Mouse (Mus musculus) midbrain, embryonic 13.5 days (tissue): ENCODE results near the gene Fam183b. TPM values are rescaled to one million over a fixed set of nuclear protein-coding genes. Genes with fewer than 3 reads are reported as not detected.
A peak's percentile ranks its signal among the peaks of the same experiment; 100 is the strongest.

ENCODE experiments used
- ATAC-seq: fragments of 200-750 bp; cut with Nextera tagmentation; 2 replicates; pipeline ENCODE4 v1.8.0; 2017; ENCODE audit warnings: mild to moderate bottlenecking, moderate TSS enrichment, moderate library complexity
- H3K27ac ChIP-seq: fragments of 300-500 bp; sonication (generic); 2 replicates; pipeline ENCODE4 v1.5.1; 2015; ENCODE audit warnings: inconsistent platforms, mild to moderate bottlenecking, moderate library complexity
- H3K27me3 ChIP-seq: fragments of 300-500 bp; sonication (generic); 2 replicates; pipeline ENCODE4 v1.6.1; 2015; ENCODE audit warnings: mild to moderate bottlenecking, inconsistent platforms
- H3K36me3 ChIP-seq: fragments of 300-500 bp; sonication (generic); 2 replicates; pipeline ENCODE4 v1.6.1; 2015; ENCODE audit warnings: mild to moderate bottlenecking, inconsistent platforms
- H3K4me1 ChIP-seq: fragments of 300-500 bp; sonication (generic); replicated peaks from 2 replicates; pipeline ENCODE4 v1.6.1; 2015; ENCODE audit warnings: inconsistent platforms
- H3K4me2 ChIP-seq: fragments of 300-500 bp; sonication (generic); replicated peaks from 2 replicates; pipeline ENCODE4 v1.6.1; 2015; ENCODE audit warnings: moderate library complexity, mild to moderate bottlenecking, inconsistent platforms
- H3K4me3 ChIP-seq: fragments of 300-500 bp; sonication (generic); replicated peaks from 2 replicates; pipeline ENCODE4 v1.5.1; 2015; ENCODE audit warnings: mild to moderate bottlenecking, inconsistent platforms
- H3K9ac ChIP-seq: fragments of 300-500 bp; sonication (generic); replicated peaks from 2 replicates; pipeline ENCODE4 v1.6.1; 2015; ENCODE audit warnings: mild to moderate bottlenecking, inconsistent platforms
- H3K9me3 ChIP-seq: fragments of 300-500 bp; sonication (generic); 2 replicates; pipeline ENCODE4 v1.6.1; 2016; ENCODE audit warnings: mild to moderate bottlenecking, inconsistent platforms
- WGBS: fragments of 180-500 bp; shearing (Covaris S2); methylation state at CpG from one replicate; pipeline ENCODE4 v1.1.7; 2015; 5-methylcytosine and 5-hydroxymethylcytosine counted together
- polyA plus RNA-seq: library from polyadenylated mRNA; unstranded; fragments of >200 nt; fragmentation: Nextera tagmentation; extraction: Ambion mirVana; gene quantifications from 2 replicates; pipeline ENCODE4 v1.2.1, GENCODE M21; 2015

The Fam183b gene
- polyA plus RNA-seq, 1 experiment from 2014 or later, result 7.3 TPM

DNA sequence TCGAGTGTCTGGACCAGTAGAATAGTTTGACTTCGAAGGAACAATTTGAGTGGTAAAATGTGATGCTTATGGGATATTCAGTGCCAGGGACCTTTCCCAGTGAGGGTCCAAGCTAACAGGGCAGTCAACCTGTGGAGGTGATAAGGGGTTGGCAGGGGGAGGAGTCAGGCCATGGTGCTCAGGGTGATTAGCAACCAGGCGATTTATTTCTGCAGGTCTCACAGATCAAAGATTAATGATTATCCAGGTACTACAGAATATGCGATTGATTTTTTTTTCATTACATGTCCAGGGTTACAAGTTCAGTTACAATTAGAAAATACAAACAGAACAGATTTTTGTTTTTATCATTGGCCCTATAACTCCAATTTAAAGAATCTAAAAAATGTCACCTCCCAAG lies 2.1 kb upstream of the Fam183b start:
- ATAC-seq, result no peak
- 82% methylated on average over 4 of the region's 4 CpGs for WGBS

DNA sequence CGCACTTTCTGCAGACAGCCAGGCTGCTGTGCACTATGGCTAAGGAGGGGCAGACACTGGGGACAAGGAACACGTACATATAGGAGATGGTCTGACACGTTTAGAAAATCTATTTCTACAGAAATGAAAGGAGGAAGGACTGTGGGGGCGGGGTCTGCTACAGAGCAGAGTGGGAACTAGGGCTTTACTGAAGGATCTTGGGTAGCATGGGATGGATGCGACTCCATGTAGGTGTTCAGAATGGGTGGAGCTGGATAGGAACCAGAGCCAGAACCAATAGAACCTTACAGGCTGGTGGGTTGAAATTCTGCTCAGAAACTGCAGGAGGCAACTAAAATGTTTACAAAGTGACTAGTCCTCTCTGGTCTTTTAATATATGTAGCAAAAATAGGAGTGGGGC lies 2.0 kb downstream of the Fam183b start:
- H3K27me3 ChIP-seq, result no peaks in the 10 kb centered on the region
- no peaks in the 10 kb centered on the region for H3K36me3 ChIP-seq
- H3K9ac ChIP-seq, result no peak overlapping the region
- H3K4me3 ChIP-seq, result no peak overlapping the region
- H3K4me1 ChIP-seq, result peaks cover 14% of the 10 kb centered on the region
- ATAC-seq, result no peak
- no peak overlapping the region for H3K4me2 ChIP-seq
- 86% methylated on average over 5 of the region's 5 CpGs for WGBS
- H3K9me3 ChIP-seq, result no peaks in the 10 kb centered on the region
- no peak overlapping the region for H3K27ac ChIP-seq

More for the DNA sequence above, 2.1 kb upstream of the Fam183b start:
- no peaks in the 10 kb centered on the region for H3K27me3 ChIP-seq
- no peaks in the 10 kb centered on the region for H3K9me3 ChIP-seq
- H3K9ac ChIP-seq, result no peak overlapping the region
- no peak overlapping the region for H3K4me2 ChIP-seq
- peaks cover 14% of the 10 kb centered on the region for H3K4me1 ChIP-seq
- H3K4me3 ChIP-seq, result no peak overlapping the region
- no peak overlapping the region for H3K27ac ChIP-seq
- H3K36me3 ChIP-seq, result no peaks in the 10 kb centered on the region

DNA sequence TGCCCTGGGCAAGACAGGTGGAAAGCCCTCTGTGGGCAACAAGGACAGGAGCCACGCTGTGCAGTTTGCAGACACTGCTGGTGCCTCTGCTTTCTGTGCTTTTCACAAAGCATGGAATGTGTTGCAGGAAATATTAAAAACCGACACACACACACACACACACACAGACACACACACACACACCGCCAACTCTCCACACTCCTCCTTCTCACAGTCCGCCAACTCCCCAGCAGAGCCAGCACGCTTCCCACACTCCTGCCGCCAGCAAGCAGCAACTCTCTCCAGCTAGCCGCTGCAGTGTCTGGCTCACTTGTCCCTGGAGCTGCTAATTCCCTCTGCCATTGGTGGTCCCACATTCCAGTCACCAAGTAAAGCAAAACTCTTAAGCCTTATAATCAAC lies 4.9 kb downstream of the Fam183b start:
- 81% methylated on average over 7 of the region's 7 CpGs for WGBS
- H3K27me3 ChIP-seq, result no peaks in the 10 kb centered on the region
- no peak overlapping the region for H3K4me2 ChIP-seq
- no peak overlapping the region for H3K4me3 ChIP-seq
- no peak overlapping the region for H3K27ac ChIP-seq
- H3K36me3 ChIP-seq, result no peaks in the 10 kb centered on the region
- no peak overlapping the region for H3K9ac ChIP-seq
- H3K9me3 ChIP-seq, result no peaks in the 10 kb centered on the region
- no peak for ATAC-seq
- peaks cover 8% of the 10 kb centered on the region for H3K4me1 ChIP-seq

DNA sequence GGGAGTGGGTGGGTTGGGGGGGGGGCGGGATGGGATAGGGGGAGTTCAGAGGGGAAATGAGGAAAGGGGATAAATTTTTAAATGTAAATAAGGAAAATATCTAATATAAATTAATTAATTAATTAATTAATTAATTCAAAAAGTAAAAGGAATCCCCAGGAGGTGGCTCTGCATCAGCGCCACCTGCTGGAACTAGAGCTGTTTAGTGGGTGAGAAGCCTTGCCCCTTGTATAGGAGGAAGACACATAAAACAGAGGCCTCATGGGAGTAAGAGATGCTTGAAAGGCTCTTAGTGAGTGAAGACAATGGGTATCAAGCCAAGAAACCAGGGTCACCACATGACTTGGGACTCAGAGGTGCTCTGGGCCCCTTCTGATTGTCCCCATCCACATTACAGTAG lies 5.9 kb downstream of the Fam183b start:
- 92% methylated on average over 2 of the region's 2 CpGs for WGBS
- Histone ChIP-seq H3K27me3 (no peaks in the 10 kb centered on the region), H3K36me3 (no peaks in the 10 kb centered on the region), H3K9ac (no peak overlapping the region), H3K4me1 (no peaks in the 10 kb centered on the region), H3K9me3 (no peaks in the 10 kb centered on the region), H3K27ac (no peak overlapping the region), H3K4me3 (no peak overlapping the region), H3K4me2 (no peak overlapping the region)
- ATAC-seq, result no peak

DNA sequence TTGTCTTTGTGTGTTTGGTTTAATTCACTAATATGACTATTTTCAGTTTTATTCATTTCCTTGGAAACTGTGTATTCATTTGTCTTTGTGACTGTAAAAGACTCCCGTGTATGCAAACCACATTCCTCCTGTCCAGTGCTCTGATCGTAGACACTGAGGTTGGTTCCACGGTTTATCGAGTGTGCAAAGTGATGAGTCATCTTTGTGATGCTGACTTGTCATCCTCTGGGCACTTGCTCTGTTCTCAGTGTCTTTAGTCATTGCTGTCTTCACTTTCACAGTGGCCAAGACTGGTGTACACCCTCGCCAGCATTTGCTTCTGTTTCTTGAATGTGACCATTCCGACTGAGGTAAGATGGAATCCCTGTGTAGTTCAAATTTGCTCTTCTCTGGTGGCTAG lies 11.1 kb downstream of the Fam183b start:
- H3K4me2 ChIP-seq, result no peak overlapping the region
- ATAC-seq, result no peak
- H3K27ac ChIP-seq, result no peak overlapping the region
- H3K4me3 ChIP-seq, result no peak overlapping the region
- no peaks in the 10 kb centered on the region for H3K36me3 ChIP-seq
- 88% methylated on average over 6 of the region's 6 CpGs for WGBS
- no peaks in the 10 kb centered on the region for H3K27me3 ChIP-seq
- H3K4me1 ChIP-seq, result peaks cover 10% of the 10 kb centered on the region
- no peak overlapping the region for H3K9ac ChIP-seq
- no peaks in the 10 kb centered on the region for H3K9me3 ChIP-seq

DNA sequence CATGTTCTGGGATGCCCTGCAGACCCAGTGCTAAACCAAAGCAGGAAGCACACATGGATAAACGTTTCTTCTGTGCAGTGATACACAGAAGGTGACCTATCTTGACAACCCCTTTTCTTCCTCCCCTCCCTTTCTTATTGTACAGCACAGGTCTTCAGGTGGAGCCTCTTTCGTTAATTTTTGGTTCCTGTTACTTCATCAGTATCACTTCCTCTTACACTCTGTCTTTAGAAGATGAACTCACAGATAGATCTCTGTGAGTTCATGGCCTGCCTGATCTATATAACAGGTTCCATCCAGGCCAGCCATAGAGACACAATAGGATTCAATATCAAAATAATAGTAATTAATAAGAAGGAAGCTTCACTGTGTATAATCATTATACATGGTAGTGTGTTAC lies 11.7 kb downstream of the Fam183b start:
- no peak overlapping the region for H3K4me3 ChIP-seq
- H3K9ac ChIP-seq, result no peak overlapping the region
- ATAC-seq, result no peak
- WGBS, result 63% methylated on average over 2 of the region's 2 CpGs
- H3K4me1 ChIP-seq, result peaks cover 10% of the 10 kb centered on the region
- H3K27ac ChIP-seq, result no peak overlapping the region
- H3K27me3 ChIP-seq, result no peaks in the 10 kb centered on the region
- no peaks in the 10 kb centered on the region for H3K36me3 ChIP-seq
- no peak overlapping the region for H3K4me2 ChIP-seq
- H3K9me3 ChIP-seq, result no peaks in the 10 kb centered on the region

DNA sequence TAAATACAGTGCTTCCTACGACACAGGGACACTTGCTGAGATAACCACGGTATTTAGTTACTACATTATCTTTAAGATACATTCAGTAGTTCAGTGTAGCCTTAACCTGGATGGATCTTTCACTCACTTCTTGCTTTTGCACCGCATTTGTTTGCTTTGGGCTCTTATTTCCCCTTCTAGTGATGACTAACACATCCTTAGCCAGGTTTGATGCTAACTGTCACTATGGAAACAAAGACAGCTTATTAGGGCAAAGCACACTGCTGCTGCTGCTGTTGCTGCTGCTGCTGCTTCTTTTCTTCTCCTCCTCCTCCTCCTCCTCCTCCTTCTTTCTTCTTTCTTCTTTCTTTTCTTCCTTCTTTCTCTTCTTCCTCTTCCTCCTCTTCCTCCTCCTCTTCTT lies 12.2 kb downstream of the Fam183b start:
- peaks cover 10% of the 10 kb centered on the region for H3K4me1 ChIP-seq
- no peaks in the 10 kb centered on the region for H3K36me3 ChIP-seq
- no peak overlapping the region for H3K4me3 ChIP-seq
- 20% methylated on average over 3 of the region's 3 CpGs for WGBS
- 0 out of 2 replicates have a peak overlapping the region, but pooled peaks have one; percentile 17 for H3K4me2 ChIP-seq
- peak overlapping the region; percentile 14; the same call in 1 of the 2 replicates for H3K27ac ChIP-seq
- H3K27me3 ChIP-seq, result no peaks in the 10 kb centered on the region
- H3K9ac ChIP-seq, result 0 out of 2 replicates have a peak overlapping the region, but pooled peaks have one; percentile 28
- H3K9me3 ChIP-seq, result no peaks in the 10 kb centered on the region
- no peak for ATAC-seq

DNA sequence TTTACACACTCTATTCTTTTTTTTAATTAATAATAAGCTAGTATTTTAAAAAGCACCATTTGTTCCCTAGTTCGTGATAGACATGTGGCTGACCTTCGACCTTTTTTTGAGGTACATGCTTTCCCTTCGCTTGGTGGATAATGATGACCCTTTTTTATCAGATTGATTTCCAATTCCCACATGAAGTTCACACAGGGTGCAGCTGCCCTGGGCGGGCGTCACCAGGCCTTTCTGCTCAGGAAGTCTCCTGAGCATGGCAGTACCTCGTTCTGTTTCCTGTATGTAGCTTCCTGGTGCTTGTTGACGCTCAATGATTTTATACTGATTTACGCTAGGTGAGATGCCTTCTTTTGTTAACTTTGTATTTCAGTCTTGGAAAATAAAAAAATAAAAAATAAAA lies 13.4 kb downstream of the Fam183b start:
- Histone ChIP-seq H3K9me3 (no peaks in the 10 kb centered on the region), H3K4me2 (no peak overlapping the region), H3K4me1 (peaks cover 10% of the 10 kb centered on the region), H3K36me3 (no peaks in the 10 kb centered on the region), H3K9ac (no peak overlapping the region), H3K4me3 (no peak overlapping the region), H3K27ac (no peak overlapping the region), H3K27me3 (no peaks in the 10 kb centered on the region)
- 83% methylated on average over 8 of the region's 8 CpGs for WGBS
- ATAC-seq, result no peak

DNA sequence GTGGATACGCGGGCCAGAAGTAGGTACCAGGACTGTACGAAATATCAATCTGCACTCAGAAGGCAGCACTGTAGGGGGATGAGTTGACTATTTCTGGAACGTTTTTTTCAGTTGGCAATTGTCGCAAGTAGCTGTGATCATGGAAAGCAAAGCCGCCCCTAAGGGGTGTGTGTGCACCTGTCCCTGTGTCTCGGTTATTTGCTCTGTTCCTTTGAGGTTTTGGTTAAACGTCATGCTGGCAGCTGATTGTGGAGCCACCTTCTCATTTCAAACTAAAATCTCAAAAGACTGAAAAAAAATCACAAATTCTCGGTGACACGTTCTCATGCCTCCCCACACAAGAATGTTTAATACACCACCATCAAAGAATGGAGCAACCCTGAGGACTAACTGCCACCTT lies 14.1 kb downstream of the Fam183b start:
- Histone ChIP-seq H3K4me1 (peaks cover 10% of the 10 kb centered on the region), H3K27ac (no peak overlapping the region), H3K9me3 (no peaks in the 10 kb centered on the region), H3K4me2 (no peak overlapping the region), H3K27me3 (no peaks in the 10 kb centered on the region), H3K36me3 (no peaks in the 10 kb centered on the region), H3K9ac (no peak overlapping the region), H3K4me3 (no peak overlapping the region)
- no peak for ATAC-seq
- WGBS, result 92% methylated on average over 10 of the region's 10 CpGs

DNA sequence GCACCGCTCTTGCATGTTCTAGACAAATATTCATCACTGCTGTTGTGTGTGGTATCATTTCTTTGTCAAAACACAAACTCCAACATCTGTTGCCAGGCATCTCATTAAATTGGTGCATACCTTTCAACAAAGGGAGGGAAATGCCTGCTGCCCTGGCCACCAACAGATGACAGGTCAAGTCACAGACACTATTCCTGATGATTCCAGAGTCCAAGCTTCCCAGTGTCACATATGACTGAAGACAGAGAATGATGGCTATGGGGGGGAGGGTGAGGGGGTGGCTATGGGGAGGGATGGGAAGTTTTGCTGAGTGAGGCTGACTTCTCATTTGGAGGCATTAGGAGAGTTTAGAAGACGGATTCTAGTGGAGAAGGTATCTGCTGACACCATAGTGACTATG lies 17.6 kb downstream of the Fam183b start:
- Histone ChIP-seq H3K36me3 (no peaks in the 10 kb centered on the region), H3K27me3 (no peaks in the 10 kb centered on the region), H3K4me3 (no peak overlapping the region), H3K9ac (no peak overlapping the region), H3K9me3 (no peaks in the 10 kb centered on the region), H3K4me2 (no peak overlapping the region), H3K4me1 (peaks cover under 1% of the 10 kb centered on the region), H3K27ac (no peak overlapping the region)
- WGBS, result 90% methylated on average over 2 of the region's 2 CpGs
- ATAC-seq, result no peak

DNA sequence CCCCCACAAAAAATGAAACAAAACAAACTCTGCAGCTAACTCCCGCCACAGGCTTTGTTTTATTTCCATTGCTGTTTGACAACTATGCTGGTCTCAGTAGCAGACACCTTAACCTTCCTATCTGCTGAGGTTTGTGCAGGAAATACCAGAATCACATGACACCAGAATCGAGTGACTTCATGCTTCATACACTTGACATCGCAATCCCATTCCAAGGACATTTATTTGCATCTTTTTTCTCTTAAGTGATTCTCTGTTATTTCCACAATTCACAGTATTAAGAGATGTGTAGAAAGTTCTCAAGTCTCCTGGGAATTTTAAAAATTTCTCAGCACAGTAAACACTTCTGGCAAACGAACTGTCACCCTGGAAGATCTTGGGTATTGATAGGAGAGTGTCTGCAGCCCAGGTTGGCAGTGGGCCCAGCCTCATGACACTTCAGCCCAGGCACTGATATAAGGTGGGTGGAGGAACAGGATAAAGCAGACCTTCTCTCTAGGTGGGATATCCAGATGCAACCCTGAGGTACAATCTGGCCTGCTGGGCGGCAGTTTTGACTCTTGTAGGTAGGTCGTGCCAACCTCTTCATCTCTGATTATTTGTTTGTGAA lies 19.2 kb downstream of the Fam183b start, which contains the start of gene Olfr314:
TSS of gene Olfr314 (plus strand) at position 473 of the 610 bp plus-strand sequence.
- no peaks in the 10 kb centered on the region for H3K4me1 ChIP-seq
- H3K27me3 ChIP-seq, result no peaks in the 10 kb centered on the region
- no peak within 1 kb of the TSS for H3K9ac ChIP-seq
- H3K27ac ChIP-seq, result no peak within 1 kb of the TSS
- no peaks in the 10 kb centered on the region for H3K36me3 ChIP-seq
- ATAC-seq, result no peak
- no peak within 1 kb of the TSS for H3K4me3 ChIP-seq
- H3K9me3 ChIP-seq, result no peaks in the 10 kb centered on the region
- 92% methylated on average over 6 of the region's 6 CpGs for WGBS
- H3K4me2 ChIP-seq, result no peak within 1 kb of the TSS

DNA sequence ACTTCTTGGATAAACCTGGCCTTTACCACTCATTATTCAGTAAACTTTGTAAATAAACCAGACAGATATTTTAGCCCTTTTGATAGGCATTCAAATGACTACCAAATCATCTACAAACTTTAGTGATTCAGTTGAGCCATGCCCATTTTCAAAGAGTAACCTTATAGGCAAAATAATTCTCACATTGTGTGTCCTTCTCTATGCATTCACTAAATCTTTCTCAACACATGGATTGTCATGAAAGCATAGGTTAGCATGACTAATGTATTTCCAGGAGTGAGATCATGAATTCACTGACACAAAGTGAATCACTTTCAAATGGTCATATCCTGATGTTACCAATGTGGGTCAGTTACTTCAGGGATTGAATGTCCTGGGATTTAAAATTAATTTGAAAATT lies 28.9 kb downstream of the Fam183b start, which contains the start of gene Olfr315:
TSS of gene Olfr315 (plus strand) at position 301 of the 400 bp plus-strand sequence.
- H3K27me3 ChIP-seq, result no peaks in the 10 kb centered on the region; the same call in 1 of the 2 replicates
- no peaks in the 10 kb centered on the region for H3K36me3 ChIP-seq
- H3K27ac ChIP-seq, result no peak within 1 kb of the TSS
- H3K9ac ChIP-seq, result no peak within 1 kb of the TSS
- no peaks in the 10 kb centered on the region for H3K4me1 ChIP-seq
- H3K4me3 ChIP-seq, result no peak within 1 kb of the TSS
- ATAC-seq, result no peak
- H3K9me3 ChIP-seq, result no peaks in the 10 kb centered on the region
- no peak within 1 kb of the TSS for H3K4me2 ChIP-seq

DNA sequence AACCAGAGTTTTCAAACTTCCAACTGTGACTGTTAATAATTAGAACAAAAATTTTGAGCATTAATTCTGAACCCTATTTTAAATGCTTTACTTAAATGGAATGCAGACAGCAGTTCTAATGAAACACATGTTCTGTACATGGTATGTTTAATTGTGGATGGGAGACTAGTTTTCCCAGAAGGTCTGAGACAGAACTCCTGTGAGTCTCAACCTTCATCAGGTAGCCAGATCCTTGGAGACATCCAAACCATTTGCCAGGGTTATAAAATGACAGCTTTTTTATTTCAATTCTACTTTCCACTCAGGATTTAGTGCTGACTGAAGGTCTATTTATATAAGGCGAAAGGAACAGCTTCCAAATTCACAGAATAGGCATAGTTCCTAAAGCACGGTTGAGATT lies 49.3 kb downstream of the Fam183b start, which contains the start of gene Olfr316:
TSS of gene Olfr316 (plus strand) at position 301 of the 400 bp plus-strand sequence.
- WGBS, result 88% methylated on average over 2 of the region's 2 CpGs
- Histone ChIP-seq H3K36me3 (no peaks in the 10 kb centered on the region), H3K9ac (no peak within 1 kb of the TSS), H3K4me1 (no peaks in the 10 kb centered on the region), H3K4me2 (no peak within 1 kb of the TSS), H3K27ac (no peak within 1 kb of the TSS), H3K4me3 (no peak within 1 kb of the TSS), H3K27me3 (no peaks in the 10 kb centered on the region), H3K9me3 (no peaks in the 10 kb centered on the region)
- ATAC-seq, result no peak
